Mouse (Mus musculus): ENCODE data around the gene Mcm8. TPM values are rescaled to one million over a fixed set of nuclear protein-coding genes. Genes with fewer than 3 reads are reported as not detected.

Gene Mcm8
- polyA plus RNA-seq (2017; shearing (Covaris generic)), result 1 to 10 TPM; 1.1 to 3.2 TPM

DNA sequence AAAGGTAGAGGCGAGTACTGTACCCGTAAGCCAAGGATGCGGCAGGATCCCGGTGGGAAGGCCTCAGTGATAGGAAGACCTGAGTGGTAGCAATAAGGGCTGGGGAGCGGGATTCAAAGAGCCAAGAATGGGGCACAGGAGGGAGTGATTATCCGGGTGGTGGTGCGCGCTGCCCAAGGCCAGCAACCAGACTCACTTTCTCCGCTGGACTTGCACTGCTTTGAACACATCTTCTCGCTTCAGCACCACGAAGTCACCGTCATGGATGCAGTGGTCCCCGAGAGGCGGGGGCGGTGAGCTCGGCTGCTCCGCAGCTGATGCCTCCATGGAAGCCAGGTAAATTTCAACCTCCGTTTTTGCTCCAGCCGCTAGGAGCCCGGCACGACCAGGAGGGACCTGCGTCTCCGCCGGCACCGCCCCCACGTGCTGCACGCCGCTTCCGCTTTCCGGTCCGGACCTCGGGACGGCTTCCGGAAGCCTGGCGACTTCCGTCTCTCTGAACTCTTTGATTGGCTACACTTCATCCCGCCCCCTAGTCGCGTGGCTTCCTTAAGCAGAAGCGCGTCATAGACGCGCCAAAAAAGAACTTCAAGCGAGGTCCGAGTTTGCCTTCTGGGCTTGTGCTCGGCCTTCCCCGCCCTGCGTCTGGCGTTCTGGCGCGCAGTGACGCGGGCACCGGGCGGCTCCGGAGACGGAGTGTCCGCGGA, at the start of gene Mcm8, which contains the start of gene Trmt6:
Mcm8 (plus strand) TSS at position 534 of the 707 bp plus-strand sequence.
Trmt6 (minus strand) TSS at position 448 of the 707 bp plus-strand sequence.
- ATAC-seq, result peak; percentile 100

DNA sequence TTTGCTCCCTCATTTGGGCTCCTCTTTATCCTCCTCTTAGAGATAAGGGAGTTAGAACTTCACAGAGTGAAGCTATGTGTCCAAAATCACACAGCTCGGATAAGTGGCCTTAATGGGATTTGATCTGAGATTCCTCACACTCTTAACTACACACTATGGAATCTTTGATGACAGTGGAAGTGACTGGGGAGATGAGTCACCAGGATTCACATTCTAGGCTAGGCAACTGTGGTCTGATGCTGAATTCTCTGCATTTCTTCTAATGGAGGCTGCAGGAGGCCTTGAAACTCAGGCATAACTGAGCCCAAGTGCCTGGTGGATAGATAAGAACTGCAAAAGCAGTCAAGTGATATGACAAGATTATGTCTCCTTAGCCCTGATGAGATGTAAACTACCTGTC, 45.1 kb upstream of the Mcm8 start:
- ATAC-seq, result no peak

DNA sequence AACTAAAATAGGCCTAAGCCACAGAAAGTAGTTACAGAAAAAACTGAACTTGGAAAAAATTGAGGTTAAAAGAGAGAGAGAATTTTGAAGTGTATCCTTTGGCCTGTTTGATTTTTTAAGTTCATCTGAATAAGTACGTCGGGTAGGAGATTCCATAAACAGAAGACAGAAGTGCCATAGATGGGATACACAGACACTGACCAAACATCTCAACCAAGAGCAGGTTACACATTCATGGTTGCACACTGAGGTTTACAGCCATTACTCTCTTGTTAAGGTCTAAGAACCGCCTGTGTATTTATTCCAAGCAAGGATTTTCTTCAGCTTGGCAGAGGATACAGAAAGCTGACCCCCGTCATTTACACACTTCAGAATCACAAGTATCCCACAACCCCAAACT, 35.0 kb upstream of the Mcm8 start, which contains the start of gene Chgb:
Chgb (plus strand) TSS at position 301 of the 400 bp plus-strand sequence.
- ATAC-seq, result no peak

DNA sequence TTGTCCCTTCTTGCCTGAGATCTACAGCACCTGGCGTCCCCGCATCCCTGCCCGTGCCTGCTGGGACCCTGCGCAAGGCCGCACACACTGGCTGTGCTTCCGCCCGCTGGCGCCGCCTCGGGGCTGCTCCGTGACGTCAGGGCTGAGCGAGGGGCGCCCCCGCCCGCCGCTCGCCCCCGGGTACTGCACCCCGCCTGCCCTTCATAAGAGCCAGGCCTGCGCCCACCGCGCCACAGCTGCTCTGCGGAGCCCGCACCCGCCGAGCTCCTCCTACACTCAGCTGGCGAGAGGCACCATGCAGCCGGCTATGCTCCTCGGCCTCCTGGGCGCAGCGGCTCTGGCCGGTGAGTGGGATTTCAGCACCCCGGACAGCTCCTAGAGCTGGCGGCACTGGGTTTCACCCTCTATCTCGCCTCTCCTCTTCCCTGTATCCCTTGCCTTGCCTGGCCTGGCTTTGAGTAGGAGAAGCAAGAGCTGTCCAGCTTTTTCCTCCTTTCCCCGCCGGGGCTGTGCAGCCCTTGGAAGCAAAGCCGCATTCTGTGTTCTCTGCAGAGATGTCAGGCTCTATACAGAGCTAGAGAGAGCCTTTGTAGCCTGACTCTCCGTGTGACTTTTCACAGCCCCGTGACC, 34.4 kb upstream of the Mcm8 start:
- no peak for ATAC-seq

DNA sequence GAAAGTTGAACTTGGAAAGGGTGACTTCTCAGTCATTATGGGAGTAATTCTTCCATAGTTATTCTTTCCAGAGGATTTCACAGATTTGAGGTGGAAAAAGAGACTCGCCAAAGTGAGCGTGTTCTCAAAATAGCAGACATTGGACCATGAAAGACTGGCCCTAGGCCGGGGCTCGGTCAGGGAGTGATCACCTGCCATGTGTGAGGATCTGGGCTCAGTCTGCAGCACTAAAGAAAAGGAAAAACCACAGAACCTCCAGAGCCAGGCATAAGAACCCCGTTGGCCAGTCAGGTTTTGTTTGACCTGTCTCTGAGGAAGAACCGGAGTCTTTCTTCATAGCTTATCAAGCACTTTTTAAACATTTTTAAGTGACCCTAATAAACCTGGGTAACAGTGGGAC, 31.9 kb upstream of the Mcm8 start:
- ATAC-seq, result no peak

DNA sequence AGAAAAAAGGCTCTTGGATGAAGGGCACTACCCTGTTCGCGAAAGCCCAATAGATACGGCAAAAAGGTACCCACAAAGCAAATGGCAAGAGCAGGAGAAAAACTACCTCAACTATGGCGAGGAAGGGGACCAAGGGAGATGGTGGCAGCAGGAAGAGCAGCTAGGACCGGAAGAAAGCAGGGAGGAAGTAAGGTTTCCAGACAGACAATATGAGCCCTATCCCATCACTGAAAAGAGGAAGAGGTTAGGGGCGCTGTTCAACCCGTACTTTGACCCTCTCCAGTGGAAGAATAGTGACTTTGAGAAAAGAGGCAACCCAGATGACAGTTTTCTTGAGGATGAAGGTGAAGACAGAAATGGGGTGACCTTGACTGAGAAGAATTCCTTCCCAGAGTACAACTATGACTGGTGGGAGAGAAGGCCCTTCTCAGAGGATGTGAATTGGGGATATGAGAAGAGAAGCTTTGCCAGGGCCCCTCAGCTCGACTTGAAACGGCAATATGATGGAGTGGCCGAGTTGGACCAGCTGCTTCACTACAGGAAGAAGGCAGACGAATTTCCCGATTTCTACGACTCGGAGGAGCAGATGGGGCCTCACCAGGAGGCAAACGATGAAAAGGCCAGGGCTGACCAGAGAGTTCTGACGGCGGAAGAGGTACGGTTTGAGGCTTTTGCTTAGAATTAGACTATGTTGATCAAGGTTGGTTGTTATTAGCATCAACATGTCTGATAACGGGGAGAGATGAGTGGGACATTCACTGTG, 22.3 kb upstream of the Mcm8 start:
- no peak for ATAC-seq

DNA sequence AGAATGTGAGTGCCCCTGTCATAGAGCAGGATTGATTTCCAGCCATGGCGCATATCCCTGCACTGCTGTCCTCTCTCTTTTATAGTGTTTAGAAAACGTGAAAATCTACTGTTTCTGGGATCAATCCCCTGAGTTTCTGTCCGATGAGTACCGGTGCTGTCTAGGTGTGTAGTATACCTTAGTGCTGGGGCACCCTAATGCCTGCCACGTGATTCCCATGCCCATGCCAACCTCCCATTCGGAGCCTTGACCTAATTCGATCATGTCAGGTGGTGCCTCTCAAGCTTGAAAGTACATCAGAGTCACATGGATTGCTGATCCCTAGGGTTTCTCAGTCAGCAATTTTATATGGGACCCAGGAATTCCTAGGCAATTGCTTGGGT, 21.7 kb upstream of the Mcm8 start:
- ATAC-seq, result no peak

DNA sequence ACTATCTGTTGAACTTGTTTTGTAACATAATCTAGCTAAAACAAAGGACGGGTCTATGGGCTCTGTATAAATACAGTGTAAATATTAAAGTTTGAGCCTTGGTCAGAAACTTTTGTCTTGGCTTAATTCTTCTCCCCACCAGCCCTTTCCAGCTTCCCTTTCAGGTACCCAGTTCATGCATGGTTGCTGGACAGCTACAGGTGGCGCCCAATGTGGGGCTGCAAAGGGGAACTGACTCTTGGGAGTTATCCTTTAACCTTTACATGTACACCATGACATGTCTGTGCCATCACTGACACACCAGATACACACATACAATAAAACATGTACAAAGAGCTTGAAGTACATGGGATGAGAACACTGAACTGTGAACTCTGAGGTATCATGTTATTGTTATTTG, 13.0 kb upstream of the Mcm8 start:
- ATAC-seq, result no peak

DNA sequence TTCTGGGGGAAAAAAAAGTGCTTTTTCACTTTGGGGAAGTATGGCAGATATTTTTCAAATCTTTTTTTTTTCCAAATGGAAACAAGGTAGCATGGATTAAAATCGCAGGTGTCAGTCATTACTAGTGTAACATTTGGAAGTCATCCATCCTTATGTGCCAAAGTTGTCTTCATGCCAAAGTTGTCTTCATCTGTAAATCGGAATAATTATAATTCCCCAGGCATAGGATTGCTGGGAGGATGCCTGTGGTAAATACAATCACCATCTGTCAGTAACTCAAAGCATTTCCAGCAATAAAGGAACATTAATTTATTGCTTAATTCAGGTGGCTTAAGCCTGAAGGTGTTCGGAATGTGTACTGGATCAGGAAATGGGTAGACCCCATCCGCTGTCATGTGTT, 25.1 kb downstream of the Mcm8 start:
- ATAC-seq, result no peak

DNA sequence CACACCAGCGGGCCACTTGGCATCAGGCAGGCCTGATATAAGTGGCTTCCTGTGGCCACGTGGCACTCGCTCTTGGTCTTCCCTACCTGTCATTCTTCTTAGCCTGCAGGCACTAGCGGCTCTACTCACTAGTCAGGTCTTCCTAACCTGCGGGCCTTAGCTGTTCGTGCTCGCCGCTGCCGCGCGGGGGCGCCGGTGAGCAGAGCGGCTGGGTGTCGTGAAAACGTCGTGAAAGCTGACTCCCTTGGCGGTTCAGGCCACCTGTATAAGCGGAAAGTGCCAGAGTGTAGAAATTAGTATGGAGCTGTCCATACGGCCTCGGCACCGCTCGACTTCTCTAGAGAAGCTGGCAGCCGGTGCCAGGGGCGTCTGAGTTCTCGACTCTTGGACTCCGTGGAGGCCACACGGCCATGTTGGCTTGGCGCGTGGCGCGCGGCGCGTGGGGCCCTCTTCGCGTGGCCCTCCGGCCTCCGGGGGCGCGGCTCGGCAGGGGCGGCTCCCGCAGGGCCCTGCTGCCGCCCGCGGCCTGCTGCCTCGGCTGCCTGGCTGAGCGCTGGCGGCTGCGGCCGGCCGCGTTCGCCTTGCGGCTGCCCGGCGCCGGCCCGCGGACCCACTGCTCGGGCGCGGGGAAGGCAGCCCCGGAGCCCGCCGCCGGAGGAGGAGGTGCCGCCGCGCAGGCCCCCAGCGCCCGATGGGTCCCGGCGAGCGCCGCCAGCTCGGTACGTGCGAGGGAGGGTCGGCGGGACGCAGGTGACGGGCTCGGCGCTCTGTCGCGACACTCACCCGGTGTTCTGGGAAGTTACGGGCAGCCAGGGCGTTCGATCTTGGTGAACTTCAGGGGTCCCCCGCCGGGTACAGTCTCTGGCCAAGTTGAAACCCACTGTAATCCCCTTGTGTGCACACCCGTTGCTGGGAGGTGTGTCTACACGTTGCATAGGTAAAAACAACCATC, 30.7 kb downstream of the Mcm8 start, which contains the start of gene Crls1:
Crls1 (plus strand) TSS at position 260 of the 952 bp plus-strand sequence.
- peak; percentile 83 for ATAC-seq

DNA sequence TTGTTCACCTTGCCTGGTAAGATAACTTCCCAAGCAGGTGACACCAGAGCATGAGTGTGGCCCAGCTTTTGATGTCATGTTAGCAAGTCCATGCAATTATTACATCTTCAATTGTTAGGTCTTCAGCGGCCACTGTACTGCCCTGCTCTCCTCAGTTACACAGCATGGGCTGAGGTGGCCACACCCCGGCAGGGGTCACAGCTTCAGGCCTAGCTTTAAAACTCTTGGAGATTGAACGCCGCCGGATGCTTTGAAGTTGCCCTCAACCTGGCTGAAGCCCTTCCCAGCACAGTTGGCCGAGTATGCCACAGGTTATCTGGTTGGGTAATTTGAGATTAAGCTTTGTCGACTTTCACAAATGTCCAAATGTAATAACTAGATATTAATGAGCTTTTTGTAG, 31.6 kb downstream of the Mcm8 start:
- ATAC-seq, result no peak

DNA sequence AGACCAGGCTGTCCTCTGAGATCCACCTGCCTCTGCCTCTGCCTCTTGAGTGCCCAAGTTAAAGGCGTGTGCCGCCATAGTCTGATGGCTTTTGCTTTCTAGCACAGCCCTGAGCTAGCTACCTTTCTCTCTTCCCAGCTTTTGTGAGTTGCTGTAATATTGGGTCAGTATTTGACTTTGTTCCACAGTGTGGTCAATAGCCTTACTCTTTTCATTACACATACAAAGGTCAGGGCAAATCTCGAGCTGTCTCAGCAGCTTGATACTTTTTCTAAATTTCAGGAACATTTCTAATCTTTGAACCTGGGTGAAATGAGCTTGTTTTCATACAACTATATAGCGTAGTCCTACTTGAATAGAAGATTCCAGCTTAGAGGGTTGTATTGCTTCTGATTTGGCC, 32.4 kb downstream of the Mcm8 start:
- no peak for ATAC-seq

DNA sequence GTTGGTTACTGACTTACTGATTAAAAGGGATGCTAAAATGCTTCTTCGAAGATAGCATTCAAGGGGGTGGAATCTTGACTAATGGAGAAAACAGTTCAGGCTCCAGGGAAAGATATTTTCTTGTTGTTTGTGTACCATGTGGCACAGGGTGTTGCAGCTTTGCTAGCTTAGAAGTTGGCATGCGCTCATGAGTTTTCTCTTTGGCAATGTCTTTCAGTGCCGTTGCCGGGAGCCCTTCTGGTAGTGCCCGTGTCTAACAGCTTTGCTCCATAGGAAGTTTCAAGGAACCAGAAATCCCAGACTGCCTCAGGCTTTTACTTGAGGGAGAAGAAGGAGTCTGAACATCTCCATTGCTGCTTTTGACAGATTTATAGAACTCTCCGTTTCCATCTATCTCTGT, 33.2 kb downstream of the Mcm8 start:
- no peak for ATAC-seq

DNA sequence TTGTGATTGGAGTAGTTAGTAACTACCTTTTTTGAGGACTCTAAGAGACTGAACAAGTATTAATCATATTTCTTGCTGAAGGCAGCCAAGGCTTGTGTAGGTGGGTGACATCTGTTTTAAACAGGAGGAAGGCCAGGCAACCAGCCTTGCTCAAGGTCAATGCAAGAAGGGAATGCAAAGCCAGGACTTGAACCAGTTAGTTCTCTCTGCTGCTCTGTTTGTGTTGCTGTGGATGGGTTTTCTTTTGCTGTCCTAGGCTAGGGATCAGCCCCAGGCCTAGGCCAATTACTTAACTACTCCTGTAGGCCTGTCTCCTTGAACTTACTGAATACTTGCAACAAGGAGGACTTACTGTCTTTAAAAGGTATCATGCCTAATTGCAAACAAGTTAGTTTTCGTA, 37.1 kb downstream of the Mcm8 start:
- no peak for ATAC-seq

DNA sequence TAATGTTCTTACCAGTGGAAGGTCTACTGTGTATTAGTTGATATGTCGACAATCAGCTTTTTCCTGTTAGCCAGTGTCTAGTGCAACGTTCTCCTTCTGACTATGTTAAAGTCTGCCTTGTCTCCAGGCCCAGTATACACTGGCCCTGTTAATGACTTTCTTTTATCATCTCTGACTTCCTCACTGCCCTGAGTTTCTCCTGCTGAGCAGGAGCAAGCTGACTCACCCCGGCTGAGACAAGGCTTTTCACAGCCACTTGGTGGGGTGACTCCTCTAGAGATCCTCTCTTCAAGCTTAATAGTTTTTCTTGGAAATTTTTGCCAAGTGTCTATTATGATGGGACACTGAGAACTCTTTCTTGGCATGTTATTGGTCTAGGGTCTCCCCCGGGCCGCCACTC, 40.4 kb downstream of the Mcm8 start:
- ATAC-seq, result no peak

DNA sequence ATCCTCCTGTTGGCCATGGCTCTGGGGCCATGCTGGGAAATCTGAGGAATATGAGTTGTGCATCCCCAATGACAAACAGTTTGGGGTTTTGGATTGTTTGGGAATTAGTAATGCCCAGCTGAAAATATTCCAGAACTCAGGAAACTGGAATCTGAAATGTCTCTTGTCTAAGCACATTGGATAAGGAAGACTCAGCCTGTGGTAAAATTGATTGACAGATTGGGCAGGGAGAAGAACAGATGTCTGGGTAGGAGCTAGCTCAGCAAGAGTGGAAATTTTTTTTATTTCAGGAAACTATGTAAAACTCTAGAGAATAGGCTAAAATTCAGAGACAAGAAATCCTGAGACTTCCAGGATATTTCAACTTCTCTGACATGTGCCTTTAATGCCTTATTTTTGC, 44.5 kb downstream of the Mcm8 start:
- no peak for ATAC-seq

DNA sequence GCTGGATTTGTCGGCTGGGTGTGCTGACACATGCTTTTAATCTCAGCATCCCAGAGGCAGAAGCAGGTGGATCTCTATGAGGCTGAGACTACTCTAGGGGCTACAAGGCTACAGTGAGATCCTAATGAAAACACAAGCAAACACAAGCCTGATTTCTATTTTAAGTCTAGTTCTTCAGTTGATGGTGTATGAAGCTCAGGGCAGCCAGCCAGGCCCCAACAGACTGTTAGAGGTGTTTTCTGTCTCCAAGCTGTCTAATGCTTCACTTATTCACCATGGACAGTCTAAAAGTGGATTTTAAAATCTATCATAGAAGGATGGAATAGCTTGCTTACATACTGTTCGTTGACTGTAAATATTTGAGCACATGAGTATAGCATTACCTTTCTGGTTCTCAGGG, 45.5 kb downstream of the Mcm8 start:
- ATAC-seq, result no peak

DNA sequence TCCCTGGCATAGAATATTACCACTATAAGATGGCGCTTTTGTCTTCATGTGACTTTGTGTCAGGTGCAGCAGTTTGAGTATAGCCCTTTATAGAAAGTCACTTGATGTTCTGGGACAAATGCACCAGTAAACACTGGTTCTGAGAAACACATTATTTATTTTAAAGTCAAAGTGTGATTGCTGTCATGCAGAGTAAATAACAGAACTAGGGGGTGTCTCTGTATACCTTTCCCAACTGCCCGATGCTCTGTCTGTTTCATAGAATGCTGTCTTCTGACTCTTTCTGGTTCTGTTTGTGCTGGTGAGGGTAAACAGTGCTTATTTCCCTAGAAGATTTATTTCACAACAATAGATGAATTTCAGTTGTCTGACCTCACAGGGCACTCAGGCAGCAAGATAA, 47.4 kb downstream of the Mcm8 start:
- ATAC-seq, result no peak

DNA sequence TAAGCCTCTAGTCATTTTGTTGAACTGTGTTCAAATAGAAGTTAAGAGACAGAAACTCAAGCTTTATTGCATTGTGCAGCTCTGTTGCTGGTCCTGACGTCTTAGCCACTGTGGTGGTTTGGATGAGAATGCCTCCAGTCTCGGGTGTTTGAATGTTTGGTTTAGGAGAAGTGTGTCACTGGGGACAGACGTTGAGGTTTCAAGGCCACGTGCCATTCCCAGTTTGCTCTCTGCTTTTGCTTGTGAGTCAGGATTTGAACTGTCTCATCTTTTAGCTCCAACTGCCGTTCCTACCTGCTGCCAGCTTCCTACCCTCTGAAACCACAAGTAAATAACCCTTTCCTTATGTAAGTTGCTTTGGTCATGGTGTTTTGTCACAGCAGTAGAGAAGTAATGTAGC, 51.6 kb downstream of the Mcm8 start:
- ATAC-seq, result no peak

DNA sequence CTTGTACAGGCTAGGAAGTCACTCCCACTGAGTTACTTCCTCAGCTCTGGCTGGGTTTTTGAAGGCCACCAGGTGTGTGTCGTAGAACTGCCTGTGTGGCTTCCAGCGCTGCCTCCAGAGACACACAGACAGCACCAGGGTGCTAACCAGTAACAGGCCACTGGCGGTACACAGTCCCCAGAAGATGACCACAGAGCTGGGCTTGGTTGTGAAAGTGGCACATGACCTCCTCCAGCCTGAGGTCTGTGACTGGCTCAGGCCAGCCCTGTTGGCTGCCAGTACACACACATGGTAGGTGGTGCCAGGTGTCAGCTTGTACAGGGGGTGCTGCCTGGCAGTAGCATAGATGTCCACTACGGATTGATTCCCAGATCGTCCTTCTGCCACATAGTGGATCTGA, 53.7 kb downstream of the Mcm8 start:
- no peak for ATAC-seq

DNA sequence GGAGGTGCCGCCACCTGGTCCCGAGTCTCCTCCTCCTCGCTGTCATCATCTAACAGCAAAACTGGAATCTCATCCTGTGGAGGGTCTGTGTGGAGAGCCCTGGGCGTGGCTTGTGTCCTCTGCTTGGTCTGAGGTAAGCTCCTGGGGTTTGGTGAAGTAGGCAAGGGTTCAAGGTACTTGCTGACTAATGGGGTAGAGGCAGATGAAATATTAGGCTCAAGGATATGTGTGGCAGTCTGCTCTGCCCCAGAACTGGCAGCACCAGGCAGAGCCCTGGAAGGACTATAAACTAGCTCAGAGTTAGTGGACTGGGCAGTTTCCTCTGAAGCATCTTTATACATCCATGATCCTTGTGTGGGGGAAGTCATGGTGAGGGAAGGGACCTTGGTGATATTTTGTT, 54.3 kb downstream of the Mcm8 start:
- ATAC-seq, result no peak

DNA sequence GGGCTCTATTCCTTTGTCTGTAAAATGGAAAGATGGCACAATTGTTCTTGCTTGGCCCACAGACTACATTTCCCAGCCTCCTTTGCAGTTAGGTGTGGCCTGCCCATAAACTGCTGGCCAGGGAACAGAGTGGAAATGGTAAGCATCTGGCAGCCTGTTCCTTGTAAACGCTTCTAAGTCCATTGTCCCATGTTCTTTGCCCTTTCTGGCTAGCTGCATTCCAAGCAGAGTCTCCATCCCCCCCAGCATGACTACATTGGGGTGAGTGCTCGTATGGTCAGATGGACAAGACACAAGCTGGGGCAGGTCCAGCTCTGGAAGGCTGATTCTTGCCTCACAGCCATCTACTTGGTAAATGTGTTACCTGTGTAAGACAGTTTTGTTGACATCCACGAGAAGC, 55.7 kb downstream of the Mcm8 start:
- ATAC-seq, result no peak
